Mouse (Mus musculus): ENCODE measurements around the gene B3gnt6.

DNA sequence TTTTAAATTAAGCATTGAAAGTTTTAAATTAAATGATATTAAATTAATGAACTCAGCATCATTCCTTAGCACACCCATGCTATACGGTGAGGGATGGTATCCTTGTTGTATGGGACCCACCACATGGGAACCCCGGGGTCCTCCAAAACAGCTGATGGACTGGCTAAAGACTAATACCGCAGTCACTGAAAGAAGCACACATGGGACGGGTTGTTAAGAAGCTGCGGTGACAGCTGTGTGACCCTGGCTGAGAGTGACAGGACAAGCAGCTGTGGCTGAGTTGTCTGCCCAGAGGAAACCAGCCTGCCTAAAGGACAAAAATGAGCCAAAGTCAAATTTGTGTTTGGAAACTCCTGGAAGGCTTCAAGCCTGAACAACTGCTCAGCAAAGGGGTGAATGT is 45.4 kb downstream of the B3gnt6 start:
- TF ChIP-seq ZC3H11A (IDR thresholded peaks at IDR 0.05; ENCODE audit: borderline replicate concordance, low read depth, low read length) (no peak), ZNF384 (IDR thresholded peaks at IDR 0.05; ENCODE audit: low read depth, low read length) (no peak), CHD2 (IDR thresholded peaks at IDR 0.05; ENCODE audit: low read depth, low read length) (no peak), MAFK (IDR thresholded peaks at IDR 0.05; ENCODE audit: insufficient read depth, low read depth, low read length) (no peak), HCFC1 (IDR thresholded peaks at IDR 0.05; ENCODE audit: borderline replicate concordance, insufficient read depth, low read length) (no peak)
